Mouse (Mus musculus) stomach, postnatal 0 days (tissue): ENCODE measurements at regions not wholly inside any gene's neighbourhood (a gene's known extent, or its start where the extent isn't known, plus 50 kb on each side); places are given as distances from the start of the nearest gene placed in this dataset.

Experiments
- CTCF ChIP-seq: IDR thresholded peaks from 2 replicates; pipeline ENCODE4 v1.5.1; 2016; ENCODE audit warnings: antibody characterized with exemption, low read depth, mild to moderate bottlenecking, moderate library complexity
- EP300 ChIP-seq: optimal IDR thresholded peaks from 2 replicates; pipeline ENCODE3; 2016; ENCODE audit warnings: antibody characterized with exemption

- TF ChIP-seq CTCF (no peak), EP300 (no peak)
Measured at GRCm38 (mm10) chr5:42461195-42461594, 393.4 kb downstream of the Gm16223 start.
